Mouse (Mus musculus) forelimb bud, embryonic 11.5 days (tissue): ENCODE measurements around the gene Aen.
A peak's percentile ranks its signal among the peaks of the same experiment; 100 is the strongest.

ENCODE experiments used
- DNase-seq: peaks from one replicate; pipeline ENCODE4 v3.0.0-alpha.2; 2012; ENCODE audit warnings: low read depth, low spot score

Gene Aen

DNA sequence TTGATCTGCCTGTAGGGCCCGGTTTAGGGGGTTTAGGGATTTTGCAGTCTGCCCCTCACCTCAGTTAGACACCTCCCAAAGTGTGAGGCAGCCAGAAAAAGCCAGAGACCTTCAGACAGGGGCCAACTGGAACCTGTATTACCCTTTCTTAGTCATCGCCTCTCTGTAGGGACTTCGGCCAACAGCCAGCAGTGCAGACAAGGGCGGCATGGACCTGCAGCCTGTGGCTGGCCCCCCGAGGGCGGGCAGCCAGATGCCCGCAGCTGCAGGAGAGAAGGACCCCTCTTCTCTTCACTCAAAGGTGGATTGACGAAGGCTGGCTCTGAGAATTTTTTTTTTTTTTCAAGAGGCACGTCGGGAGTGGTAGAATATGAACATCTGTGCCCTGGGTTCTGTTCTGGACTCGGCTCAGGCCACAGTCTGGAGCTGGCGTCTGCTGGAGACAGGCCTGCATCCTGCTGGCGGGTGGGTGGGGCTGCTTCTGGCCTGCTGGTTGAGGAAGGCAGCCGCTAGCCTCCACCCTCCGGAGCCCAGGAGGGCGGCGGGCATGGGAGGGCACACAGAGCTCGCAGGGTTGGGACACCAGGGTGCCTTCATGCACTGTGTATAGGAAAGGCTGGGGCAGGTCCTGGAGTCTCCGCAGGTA is 43.4 kb downstream of the Aen start:
- no peak for DNase-seq

DNA sequence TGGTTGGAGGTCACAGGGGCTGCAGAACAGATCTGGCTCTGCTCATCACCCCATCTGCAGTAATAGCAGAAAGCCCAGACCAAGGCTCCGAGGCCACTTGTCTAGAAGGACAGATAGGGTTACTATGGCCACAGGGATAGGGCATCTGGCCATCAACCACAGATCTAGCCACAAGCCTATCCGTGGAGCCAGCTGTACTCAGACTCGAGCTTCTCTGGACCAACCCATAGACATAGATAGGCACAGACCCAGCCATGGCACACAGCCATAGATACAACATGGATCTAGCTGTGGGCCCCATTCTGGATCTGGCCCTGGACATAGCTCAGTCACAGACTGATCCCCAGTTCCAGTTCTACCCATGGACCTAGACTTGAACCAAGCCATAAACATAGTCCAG is 45.3 kb downstream of the Aen start:
- no peak for DNase-seq

- DNase-seq = no peak
Measured at GRCm38 (mm10) chr7:78942544-78942943, 46.9 kb downstream of the Aen start.

DNA sequence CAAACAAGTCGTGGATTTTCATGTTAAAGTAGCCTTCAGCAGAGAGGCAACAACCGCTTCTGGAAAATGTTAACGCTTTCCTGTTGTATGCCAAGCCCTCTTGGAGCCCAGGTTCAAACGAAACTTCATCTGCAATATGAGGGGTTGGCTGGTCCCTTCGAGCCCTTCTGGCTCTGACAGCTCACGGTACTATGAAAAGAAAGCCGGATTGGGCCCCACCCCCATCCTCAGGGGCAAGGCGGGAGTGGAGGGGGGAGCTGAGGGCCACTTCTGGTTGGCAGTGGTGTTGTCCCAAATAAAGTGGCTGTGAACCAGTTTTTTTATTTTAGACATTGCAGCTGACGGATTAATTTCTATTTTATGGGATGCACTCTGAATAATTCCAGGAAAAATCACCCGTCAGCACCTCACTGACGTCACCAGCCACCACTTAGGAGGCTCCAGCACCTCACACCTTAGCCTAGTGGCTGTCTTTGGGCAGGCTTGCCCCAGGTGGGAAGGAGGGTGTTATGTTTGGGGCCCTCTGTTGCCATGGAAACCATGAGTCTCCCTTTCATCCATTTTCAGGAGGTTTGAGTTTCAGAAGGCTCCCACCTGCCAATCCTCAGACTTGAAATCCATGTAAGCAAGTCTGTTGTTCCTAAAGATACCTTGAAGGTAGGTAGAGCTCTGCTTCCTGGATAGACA is 58.4 kb downstream of the Aen start:
- peak; percentile 62 for DNase-seq

GRCm38 (mm10) chr7:78954619-78955018 is 59.0 kb downstream of the Aen start:
- no peak for DNase-seq

DNA sequence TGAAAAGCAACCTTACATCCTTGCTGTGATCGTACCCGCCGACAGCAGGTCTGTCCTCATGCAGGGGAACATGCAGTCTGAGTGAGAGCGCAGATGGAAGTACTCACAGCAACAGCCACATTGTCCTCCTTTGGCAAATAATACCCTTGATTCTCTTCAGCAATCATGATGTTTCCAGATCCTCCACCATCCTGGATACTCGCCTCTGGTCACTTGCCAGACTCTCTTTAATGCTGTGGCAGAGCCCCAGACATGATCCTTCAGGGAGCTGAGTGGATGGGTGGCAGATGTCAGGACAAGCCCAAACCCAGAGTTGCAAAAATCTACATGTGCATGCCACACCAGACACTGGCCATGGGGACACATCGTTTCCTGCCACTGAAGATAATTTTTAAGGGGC is 59.4 kb downstream of the Aen start:
- no peak for DNase-seq

GRCm38 (mm10) chr7:78958499-78959073 is 62.9 kb downstream of the Aen start:
- DNase-seq = no peak
